Mouse (Mus musculus): ENCODE measurements at regions not wholly inside any gene's neighbourhood (a gene's known extent, or its start where the extent isn't known, plus 50 kb on each side); places are given as distances from the start of the nearest gene placed in this dataset.

DNA sequence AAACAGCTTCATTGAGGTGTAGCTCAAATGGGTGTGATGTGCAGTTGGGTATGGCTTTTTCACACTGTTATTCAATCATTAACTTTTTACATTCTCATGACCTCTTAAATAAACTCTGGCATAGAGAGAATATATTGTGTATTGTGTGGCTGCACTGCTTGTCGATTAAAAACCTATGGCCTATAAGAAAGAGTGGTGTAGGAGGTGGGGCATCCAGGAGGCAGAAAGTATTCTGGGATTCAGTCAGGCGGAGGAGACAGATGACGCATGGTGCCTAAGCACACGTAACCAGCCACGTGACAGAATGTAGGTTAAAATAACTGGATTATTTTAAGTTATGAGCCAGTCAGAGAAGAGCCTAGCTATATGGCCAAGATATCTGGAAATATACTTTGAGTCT lies 78.2 kb upstream of the Slc16a7 start:
- no peak overlapping the region for H3K4me3 ChIP-seq (ENCODE audit: low read depth, low read length)
- 56% methylated on average over 5 of the region's 5 CpGs for WGBS
- no peaks in the 10 kb centered on the region for H3K9me3 ChIP-seq (ENCODE audit: control insufficient read depth, low read length)
- no peaks in the 10 kb centered on the region for H3K36me3 ChIP-seq (ENCODE audit: control insufficient read depth, insufficient read depth, low read length)
- DNase-seq (ENCODE audit: low spot score): peak; percentile 59
- ATAC-seq (ENCODE audit: low FRiP score, low TSS enrichment): peak; percentile 99
- no peak overlapping the region for H3K27ac ChIP-seq (replicated peaks)
- no peak overlapping the region for H3K4me2 ChIP-seq (replicated peaks; ENCODE audit: low read depth)
- TF ChIP-seq CTCF (IDR thresholded peaks at IDR 0.05; ENCODE audit: low read depth) (no peak), EP300 (optimal IDR thresholded peaks at IDR 0.05) (no peak)
- no peaks in the 10 kb centered on the region for H3K4me1 ChIP-seq (replicated peaks; ENCODE audit: control insufficient read depth, insufficient read depth)
- no peak overlapping the region for H3K9ac ChIP-seq (ENCODE audit: low read length)
- no peaks in the 10 kb centered on the region for H3K27me3 ChIP-seq (ENCODE audit: control insufficient read depth, insufficient read depth, low read length)

DNA sequence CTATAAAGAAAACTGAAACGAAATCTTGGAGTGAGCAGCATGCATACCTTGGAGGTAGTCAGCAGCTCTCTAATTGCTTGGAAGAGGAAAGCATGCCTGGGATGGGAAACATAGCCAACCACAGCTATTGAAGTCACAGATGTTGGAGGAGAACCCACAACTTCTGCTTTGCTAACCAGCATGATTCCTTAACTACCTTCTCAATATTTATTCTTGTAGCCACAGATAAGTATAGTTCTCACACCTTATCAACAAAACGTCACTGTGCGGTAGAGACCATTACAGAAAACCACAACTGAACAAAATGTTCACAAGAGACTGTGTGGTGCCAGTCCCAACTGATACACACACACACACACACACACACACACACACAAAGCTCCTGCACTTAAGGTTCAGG lies 99.1 kb upstream of the Slc16a7 start:
- TF ChIP-seq EP300 (optimal IDR thresholded peaks at IDR 0.05): no peak
- TF ChIP-seq CTCF (IDR thresholded peaks at IDR 0.05; ENCODE audit: low read depth): no peak
- H3K4me2 ChIP-seq (replicated peaks; ENCODE audit: low read depth): no peak overlapping the region
- DNase-seq (ENCODE audit: low spot score) (peak; percentile 16), ATAC-seq (ENCODE audit: low FRiP score, low TSS enrichment) (0 out of 2 replicates have a peak, but pooled peaks have one; percentile 63)
- no peaks in the 10 kb centered on the region for H3K27me3 ChIP-seq (ENCODE audit: control insufficient read depth, insufficient read depth, low read length)
- H3K36me3 ChIP-seq (ENCODE audit: control insufficient read depth, insufficient read depth, low read length): no peaks in the 10 kb centered on the region
- no peak overlapping the region for H3K4me3 ChIP-seq (ENCODE audit: low read depth, low read length)
- 64% methylated on average over 3 of the region's 3 CpGs for WGBS
- no peak overlapping the region for H3K27ac ChIP-seq (replicated peaks)
- no peak overlapping the region for H3K9ac ChIP-seq (ENCODE audit: low read length)
- no peaks in the 10 kb centered on the region for H3K9me3 ChIP-seq (ENCODE audit: control insufficient read depth, low read length)
- no peaks in the 10 kb centered on the region for H3K4me1 ChIP-seq (replicated peaks; ENCODE audit: control insufficient read depth, insufficient read depth)

DNA sequence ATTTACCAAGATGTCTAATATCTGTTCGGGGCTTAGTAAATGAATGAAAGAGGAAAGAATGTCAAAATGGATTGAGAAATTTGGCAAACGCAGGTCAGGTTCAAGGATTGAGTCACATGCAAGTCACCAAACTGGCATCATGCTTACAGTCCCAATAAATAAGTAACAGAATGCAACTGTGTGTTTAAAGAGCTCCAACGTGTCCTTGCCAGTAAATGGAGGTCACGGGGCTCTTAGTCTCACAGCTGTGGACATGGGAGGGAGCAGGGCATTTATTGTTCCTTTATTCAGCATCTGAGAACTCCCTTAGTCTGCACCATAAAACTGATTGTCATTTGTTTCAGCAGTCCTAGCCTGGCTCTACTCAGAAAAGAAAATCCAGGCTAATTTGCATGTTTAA lies 101.1 kb upstream of the Slc16a7 start:
- H3K4me3 ChIP-seq (ENCODE audit: low read depth, low read length): no peak overlapping the region
- H3K27ac ChIP-seq (replicated peaks): no peak overlapping the region
- TF ChIP-seq CTCF (IDR thresholded peaks at IDR 0.05; ENCODE audit: low read depth): no peak
- TF ChIP-seq EP300 (optimal IDR thresholded peaks at IDR 0.05): no peak
- ATAC-seq (ENCODE audit: low FRiP score, low TSS enrichment) (no peak), DNase-seq (ENCODE audit: low spot score) (no peak)
- H3K36me3 ChIP-seq (ENCODE audit: control insufficient read depth, insufficient read depth, low read length): no peaks in the 10 kb centered on the region
- H3K9ac ChIP-seq (ENCODE audit: low read length): no peak overlapping the region
- 20% methylated on average over 4 of the region's 4 CpGs for WGBS
- H3K9me3 ChIP-seq (ENCODE audit: control insufficient read depth, low read length): no peaks in the 10 kb centered on the region
- H3K4me1 ChIP-seq (replicated peaks; ENCODE audit: control insufficient read depth, insufficient read depth): no peaks in the 10 kb centered on the region
- no peak overlapping the region for H3K4me2 ChIP-seq (replicated peaks; ENCODE audit: low read depth)
- no peaks in the 10 kb centered on the region for H3K27me3 ChIP-seq (ENCODE audit: control insufficient read depth, insufficient read depth, low read length)

DNA sequence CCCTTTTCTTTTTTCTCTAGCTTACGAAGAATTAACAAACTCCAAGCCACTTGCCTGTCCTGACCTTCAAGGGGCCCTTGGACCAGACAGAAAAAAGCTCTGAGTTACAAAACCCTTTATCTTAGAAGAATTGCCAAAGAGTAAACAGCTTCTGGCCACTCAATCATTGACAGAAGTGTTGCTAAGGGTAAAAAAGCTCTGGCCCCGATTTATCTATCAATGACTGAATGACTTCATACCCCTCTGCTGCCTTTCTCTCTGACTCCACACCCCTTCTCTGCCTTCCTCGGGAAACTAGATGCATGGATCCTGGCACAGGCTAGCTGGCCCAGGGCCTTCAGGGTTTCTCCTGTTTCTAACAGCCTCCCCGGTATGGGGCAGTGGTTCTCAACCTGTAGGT lies 105.2 kb upstream of the Slc16a7 start:
- H3K9ac ChIP-seq (ENCODE audit: low read length): no peak overlapping the region
- no peak for TF ChIP-seq CTCF (IDR thresholded peaks at IDR 0.05; ENCODE audit: low read depth)
- TF ChIP-seq EP300 (optimal IDR thresholded peaks at IDR 0.05): no peak
- no peaks in the 10 kb centered on the region for H3K9me3 ChIP-seq (ENCODE audit: control insufficient read depth, low read length)
- H3K36me3 ChIP-seq (ENCODE audit: control insufficient read depth, insufficient read depth, low read length): no peaks in the 10 kb centered on the region
- ATAC-seq (ENCODE audit: low FRiP score, low TSS enrichment) (no peak), DNase-seq (ENCODE audit: low spot score) (no peak)
- no peaks in the 10 kb centered on the region for H3K4me1 ChIP-seq (replicated peaks; ENCODE audit: control insufficient read depth, insufficient read depth)
- H3K4me3 ChIP-seq (ENCODE audit: low read depth, low read length): no peak overlapping the region
- H3K27me3 ChIP-seq (ENCODE audit: control insufficient read depth, insufficient read depth, low read length): no peaks in the 10 kb centered on the region
- no peak overlapping the region for H3K4me2 ChIP-seq (replicated peaks; ENCODE audit: low read depth)
- no peak overlapping the region for H3K27ac ChIP-seq (replicated peaks)
- 38% methylated on average over 4 of the region's 4 CpGs for WGBS

DNA sequence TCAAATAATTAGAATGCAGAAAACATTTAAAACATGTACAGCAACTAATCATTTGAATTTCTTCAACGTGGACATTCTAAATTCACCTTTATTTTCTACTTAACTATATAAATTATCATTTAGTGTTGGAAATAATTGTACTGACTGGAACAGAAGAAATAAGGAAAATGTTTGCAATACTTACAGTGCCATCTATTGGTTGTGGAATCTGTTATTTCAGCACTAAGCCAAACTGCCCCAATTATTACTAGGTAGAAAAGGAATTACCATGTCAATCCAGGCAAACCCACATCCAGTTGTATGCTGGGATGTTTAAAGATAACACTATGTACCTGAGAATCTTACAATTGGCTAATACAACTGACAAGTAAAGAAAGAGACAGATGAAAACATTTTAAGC lies 109.1 kb upstream of the Slc16a7 start:
- no peak overlapping the region for H3K27ac ChIP-seq (replicated peaks)
- H3K4me3 ChIP-seq (ENCODE audit: low read depth, low read length): no peak overlapping the region
- DNase-seq (ENCODE audit: low spot score) (no peak), ATAC-seq (ENCODE audit: low FRiP score, low TSS enrichment) (no peak)
- H3K4me1 ChIP-seq (replicated peaks; ENCODE audit: control insufficient read depth, insufficient read depth): no peaks in the 10 kb centered on the region
- no peak overlapping the region for H3K9ac ChIP-seq (ENCODE audit: low read length)
- H3K36me3 ChIP-seq (ENCODE audit: control insufficient read depth, insufficient read depth, low read length): no peaks in the 10 kb centered on the region
- WGBS: 18% methylated on average over 1 of the region's 1 CpGs
- no peaks in the 10 kb centered on the region for H3K27me3 ChIP-seq (ENCODE audit: control insufficient read depth, insufficient read depth, low read length)
- TF ChIP-seq EP300 (optimal IDR thresholded peaks at IDR 0.05): no peak
- TF ChIP-seq CTCF (IDR thresholded peaks at IDR 0.05; ENCODE audit: low read depth): peak; percentile 73
- H3K9me3 ChIP-seq (ENCODE audit: control insufficient read depth, low read length): no peaks in the 10 kb centered on the region
- no peak overlapping the region for H3K4me2 ChIP-seq (replicated peaks; ENCODE audit: low read depth)

DNA sequence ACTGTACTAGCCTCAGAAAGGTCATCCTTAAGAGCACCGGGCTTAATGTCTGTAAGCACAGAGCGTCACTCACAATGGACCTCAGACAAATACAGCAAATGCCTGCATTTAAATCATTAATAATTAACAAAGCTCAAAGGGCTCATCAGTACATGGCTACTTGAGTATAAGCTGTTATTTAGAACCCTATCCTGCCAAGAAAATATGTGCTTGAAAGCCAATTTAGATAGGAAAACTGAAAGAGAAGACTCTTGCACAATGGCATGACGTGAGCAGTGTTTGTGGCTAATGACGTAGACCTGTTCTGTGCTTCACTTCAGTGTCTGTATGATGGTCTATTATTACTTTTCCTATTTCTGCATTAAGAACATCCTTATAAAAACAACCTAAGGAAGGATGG lies 111.1 kb upstream of the Slc16a7 start:
- DNase-seq (ENCODE audit: low spot score): no peak
- H3K27ac ChIP-seq (replicated peaks): no peak overlapping the region
- ATAC-seq (ENCODE audit: low FRiP score, low TSS enrichment): no peak
- H3K9me3 ChIP-seq (ENCODE audit: control insufficient read depth, low read length): no peaks in the 10 kb centered on the region
- no peaks in the 10 kb centered on the region for H3K27me3 ChIP-seq (ENCODE audit: control insufficient read depth, insufficient read depth, low read length)
- TF ChIP-seq CTCF (IDR thresholded peaks at IDR 0.05; ENCODE audit: low read depth) (no peak), EP300 (optimal IDR thresholded peaks at IDR 0.05) (no peak)
- H3K9ac ChIP-seq (ENCODE audit: low read length): no peak overlapping the region
- H3K36me3 ChIP-seq (ENCODE audit: control insufficient read depth, insufficient read depth, low read length): no peaks in the 10 kb centered on the region
- no peak overlapping the region for H3K4me3 ChIP-seq (ENCODE audit: low read depth, low read length)
- WGBS: 58% methylated on average over 4 of the region's 4 CpGs
- H3K4me2 ChIP-seq (replicated peaks; ENCODE audit: low read depth): no peak overlapping the region
- H3K4me1 ChIP-seq (replicated peaks; ENCODE audit: control insufficient read depth, insufficient read depth): no peaks in the 10 kb centered on the region
